Mouse (Mus musculus): ENCODE data around the gene 2700097O09Rik.
"Not testable (repeated sequence)": the region's sequence is repeated elsewhere in the genome, so short reads cannot be mapped to it uniquely, and the experiment has no call there.

2700097O09Rik gene

DNA sequence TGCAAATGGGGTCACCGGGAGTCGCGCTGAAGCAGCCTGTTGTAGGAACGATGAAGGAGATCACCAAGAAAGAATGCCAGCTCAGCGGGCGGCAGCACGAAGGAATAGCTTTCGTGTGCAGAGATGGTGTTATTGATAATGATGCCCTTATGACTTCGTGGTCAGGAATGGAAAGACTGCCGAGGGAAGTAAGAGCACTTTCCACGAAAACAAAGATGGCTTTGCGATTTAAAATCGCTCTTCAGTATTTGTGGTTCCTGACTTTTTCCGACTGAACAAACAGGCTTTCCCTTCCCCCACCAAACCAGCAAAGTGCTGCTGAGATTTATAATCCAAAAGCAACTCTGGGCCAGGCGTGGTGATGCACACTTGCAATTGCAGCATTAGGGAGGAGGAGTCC lies 38.9 kb downstream of the 2700097O09Rik start:
- no peak for DNase-seq (ENCODE audit: low spot score in 2 of 2)

GRCm38 (mm10) chr12:55027088-55027487 lies 52.8 kb downstream of the 2700097O09Rik start:
- DNase-seq (ENCODE audit: low spot score in 2 of 2) = no peak

GRCm38 (mm10) chr12:55023284-55023683 lies 56.6 kb downstream of the 2700097O09Rik start:
- DNase-seq (ENCODE audit: low spot score in 2 of 2) = no peak

GRCm38 (mm10) chr12:55019421-55019877 lies 60.5 kb downstream of the 2700097O09Rik start:
- no peak for DNase-seq (ENCODE audit: low spot score in 2 of 2)

- no peak for DNase-seq (ENCODE audit: low spot score in 2 of 2)
These were observed 62.7 kb downstream of the 2700097O09Rik start for GRCm38 (mm10) chr12:55017119-55017721.

- no peak for DNase-seq (ENCODE audit: low spot score in 2 of 2)
These were observed 63.4 kb downstream of the 2700097O09Rik start for GRCm38 (mm10) chr12:55016339-55017118.

- no peak for DNase-seq (ENCODE audit: low spot score in 2 of 2)
These were observed 64.5 kb downstream of the 2700097O09Rik start for GRCm38 (mm10) chr12:55015428-55015827.

- no peak for DNase-seq (ENCODE audit: low spot score in 2 of 2)
These were observed 66.1 kb downstream of the 2700097O09Rik start, which contains the start of gene Baz1a for GRCm38 (mm10) chr12:55013626-55014398. TSS of gene Baz1a (minus strand) at chr12:55014348.

GRCm38 (mm10) chr12:55013031-55013430 lies 66.9 kb downstream of the 2700097O09Rik start:
- DNase-seq (ENCODE audit: low spot score in 2 of 2) = no peak

- no peak for DNase-seq (ENCODE audit: low spot score in 2 of 2)
These were observed 72.4 kb downstream of the 2700097O09Rik start for GRCm38 (mm10) chr12:55007361-55008008.

GRCm38 (mm10) chr12:55006071-55006470 lies 73.8 kb downstream of the 2700097O09Rik start:
- DNase-seq (ENCODE audit: low spot score in 2 of 2) = no peak

DNA sequence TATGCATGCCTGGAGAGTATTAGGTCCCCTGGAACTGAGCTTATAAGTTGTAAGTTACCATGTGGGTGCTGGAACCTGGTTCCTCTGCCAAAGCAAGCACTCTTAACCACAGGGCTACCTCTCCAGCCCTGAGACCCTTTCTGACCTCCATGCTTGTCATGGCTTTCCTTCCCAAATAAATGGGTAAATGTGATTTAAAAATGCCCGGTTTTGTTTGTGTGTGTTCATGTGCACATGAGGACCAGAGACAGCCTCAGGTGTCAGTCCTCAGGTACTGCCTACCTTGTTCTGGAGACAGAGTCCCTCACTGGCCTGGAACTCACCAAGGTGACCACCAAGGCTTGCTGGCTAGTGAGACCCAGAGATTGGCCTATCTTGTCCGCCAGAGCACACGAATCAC lies 75.5 kb downstream of the 2700097O09Rik start:
- DNase-seq (ENCODE audit: low spot score in 2 of 2) = no peak

DNA sequence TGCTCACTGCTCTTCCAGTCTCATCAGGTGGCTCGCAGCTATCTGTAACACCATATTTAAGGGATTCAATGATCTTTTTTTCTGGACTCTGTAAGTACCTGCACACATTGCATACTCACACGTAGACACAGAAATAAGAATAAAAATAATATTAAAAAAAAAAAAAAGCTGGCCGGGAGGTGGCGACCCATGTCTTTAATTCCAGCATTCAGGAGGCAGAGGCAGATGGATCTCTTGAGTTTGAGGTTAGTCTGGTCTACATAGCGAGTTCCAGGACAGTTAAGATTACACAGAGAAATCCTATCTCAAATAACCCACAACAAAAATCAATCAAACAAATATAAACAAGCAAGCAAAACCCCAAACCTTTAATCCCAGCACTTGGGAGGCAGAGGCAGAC lies 76.1 kb downstream of the 2700097O09Rik start:
- no peak for DNase-seq (ENCODE audit: low spot score in 2 of 2)

- not testable (repeated sequence) for DNase-seq (ENCODE audit: low spot score in 2 of 2)
These were observed 77.4 kb downstream of the 2700097O09Rik start for GRCm38 (mm10) chr12:55002532-55002931.

DNA sequence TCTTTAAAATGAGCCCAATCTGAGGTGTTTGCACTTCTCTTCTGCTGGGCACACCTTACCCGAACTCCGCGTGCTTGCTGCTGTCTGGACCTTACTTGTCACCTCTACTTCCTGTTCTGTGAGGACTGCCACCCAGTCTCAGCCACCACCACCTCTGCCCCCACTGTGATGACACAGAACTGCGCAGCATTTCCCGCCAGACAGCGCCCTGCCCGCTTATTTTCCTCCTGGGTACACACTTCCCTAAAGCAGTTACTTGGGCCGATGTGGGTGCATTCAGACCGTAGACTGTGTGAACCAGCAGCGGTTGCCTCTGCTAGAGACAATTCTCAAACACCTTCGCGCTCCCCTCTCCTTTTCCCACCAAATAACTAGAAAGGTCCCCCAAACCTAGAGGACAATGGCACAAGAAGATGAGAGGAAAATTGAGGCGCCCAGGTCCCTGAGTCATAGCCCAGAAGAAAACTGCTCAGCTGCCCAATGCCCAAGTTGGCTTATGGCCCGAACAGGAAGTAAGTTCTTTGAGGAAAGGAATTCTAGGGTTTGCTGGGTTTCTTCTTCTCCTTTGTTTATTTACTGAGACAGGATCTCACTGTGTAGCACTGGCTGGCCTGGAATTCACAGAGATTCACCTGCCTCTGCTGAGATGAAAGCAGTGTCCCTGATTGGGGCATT lies 80.8 kb downstream of the 2700097O09Rik start:
- DNase-seq (ENCODE audit: low spot score in 2 of 2) = peak; percentile 28 to 53

- DNase-seq (ENCODE audit: low spot score in 2 of 2) = no peak
These were observed 81.5 kb downstream of the 2700097O09Rik start for GRCm38 (mm10) chr12:54998411-54998810.

- DNase-seq (ENCODE audit: low spot score in 2 of 2) = no peak
These were observed 82.9 kb downstream of the 2700097O09Rik start for GRCm38 (mm10) chr12:54996979-54997474.

- no peak for DNase-seq (ENCODE audit: low spot score in 2 of 2)
These were observed 83.9 kb downstream of the 2700097O09Rik start for GRCm38 (mm10) chr12:54995965-54996364.

Measured in heart, adult 9 months (tissue).